Mouse (Mus musculus) hindbrain, embryonic 13.5 days (tissue): Measurements from ENCODE around the gene Etv5. TPM values are rescaled to one million over a fixed set of nuclear protein-coding genes. Genes with fewer than 3 reads are reported as not detected.

ENCODE experiments used
- ATAC-seq: fragments of 200-750 bp; cut with Nextera tagmentation; 2 replicates; pipeline ENCODE4 v1.8.0; 2017; ENCODE audit warnings: moderate TSS enrichment; ENCODE audit not compliant: low FRiP score
- H3K27ac ChIP-seq: fragments of 300-500 bp; sonication (generic); 2 replicates; pipeline ENCODE4 v1.5.1; 2015; ENCODE audit warnings: inconsistent platforms, mild to moderate bottlenecking, moderate library complexity
- H3K27me3 ChIP-seq: fragments of 300-500 bp; sonication (generic); 2 replicates; pipeline ENCODE4 v1.6.1; 2015; ENCODE audit warnings: mild to moderate bottlenecking, inconsistent platforms
- H3K36me3 ChIP-seq: fragments of 300-500 bp; sonication (generic); 2 replicates; pipeline ENCODE4 v1.6.1; 2015; ENCODE audit warnings: mild to moderate bottlenecking, inconsistent platforms
- H3K4me1 ChIP-seq: fragments of 300-500 bp; sonication (generic); replicated peaks from 2 replicates; pipeline ENCODE4 v1.6.1; 2015; ENCODE audit warnings: inconsistent platforms
- H3K4me2 ChIP-seq: fragments of 300-500 bp; sonication (generic); 2 replicates; pipeline ENCODE4 v1.6.1; 2015; ENCODE audit warnings: inconsistent platforms, mild to moderate bottlenecking, moderate library complexity
- H3K4me3 ChIP-seq: fragments of 300-500 bp; sonication (generic); 2 replicates; pipeline ENCODE4 v1.5.1; 2015; ENCODE audit warnings: mild to moderate bottlenecking, inconsistent platforms
- H3K9ac ChIP-seq: fragments of 300-500 bp; sonication (generic); 2 replicates; pipeline ENCODE4 v1.6.1; 2015; ENCODE audit warnings: mild to moderate bottlenecking, inconsistent platforms
- H3K9me3 ChIP-seq: fragments of 300-500 bp; sonication (generic); 2 replicates; pipeline ENCODE4 v1.6.1; 2016; ENCODE audit warnings: inconsistent platforms
- WGBS: fragments of 180-500 bp; shearing (Covaris S2); methylation state at CpG from one replicate; pipeline ENCODE4 v1.1.7; 2015; 5-methylcytosine and 5-hydroxymethylcytosine counted together
- polyA plus RNA-seq: library from polyadenylated mRNA; unstranded; fragments of >200 nt; fragmentation: Nextera tagmentation; extraction: Ambion mirVana; gene quantifications from 2 replicates; pipeline ENCODE4 v1.2.1, GENCODE M21; 2015

Gene Etv5
- polyA plus RNA-seq, 1 experiment from 2014 or later: 18.9 TPM

DNA sequence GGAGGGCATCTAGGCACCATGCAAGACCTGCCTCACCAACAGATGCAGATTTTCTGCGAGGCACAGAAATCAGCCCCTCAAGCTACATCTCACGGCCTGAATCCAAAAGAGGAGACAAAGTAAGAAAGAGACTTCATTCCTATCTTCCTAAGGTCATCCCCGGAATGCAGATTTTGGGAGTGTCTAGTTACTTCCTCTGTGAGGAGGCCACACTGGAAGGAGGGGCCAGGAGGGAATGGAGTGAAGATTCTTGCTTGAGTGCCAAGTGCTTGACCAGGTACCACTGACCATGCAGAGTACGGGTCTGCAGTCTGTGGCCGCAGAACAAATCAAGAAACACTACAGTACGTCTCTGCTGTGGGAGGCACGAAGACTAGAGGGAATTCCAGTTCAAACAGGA lies 12.7 kb downstream of the Etv5 start:
- Histone ChIP-seq H3K4me1 (peaks cover 34% of the 10 kb centered on the region), H3K36me3 (no peaks in the 10 kb centered on the region), H3K27ac (no peak overlapping the region), H3K4me2 (no peak overlapping the region), H3K4me3 (no peak overlapping the region), H3K9ac (no peak overlapping the region), H3K27me3 (peaks cover 42% of the 10 kb centered on the region), H3K9me3 (no peaks in the 10 kb centered on the region)
- 67% methylated on average over 7 of the region's 7 CpGs for WGBS
- no peak for ATAC-seq

- H3K9me3 ChIP-seq: no peaks in the 10 kb centered on the region
Observed at GRCm38 (mm10) chr16:22422256-22422655, 17.3 kb downstream of the Etv5 start.

GRCm38 (mm10) chr16:22417931-22418330 lies 21.6 kb downstream of the Etv5 start:
- no peak for ATAC-seq
- Histone ChIP-seq H3K36me3 (no peaks in the 10 kb centered on the region), H3K4me3 (no peak overlapping the region), H3K4me2 (no peak overlapping the region), H3K27me3 (no peaks in the 10 kb centered on the region), H3K27ac (no peak overlapping the region), H3K9me3 (no peaks in the 10 kb centered on the region), H3K9ac (no peak overlapping the region), H3K4me1 (no peaks in the 10 kb centered on the region)
- 94% methylated on average over 7 of the region's 7 CpGs for WGBS

More at GRCm38 (mm10) chr16:22422256-22422655, 17.3 kb downstream of the Etv5 start:
- Histone ChIP-seq H3K4me3 (no peak overlapping the region), H3K36me3 (no peaks in the 10 kb centered on the region), H3K27ac (no peak overlapping the region), H3K27me3 (peaks cover 16% of the 10 kb centered on the region), H3K4me2 (no peak overlapping the region), H3K9ac (no peak overlapping the region), H3K4me1 (no peaks in the 10 kb centered on the region)
- WGBS: 69% methylated on average over 5 of the region's 5 CpGs
- no peak for ATAC-seq

- H3K4me3 ChIP-seq: no peak overlapping the region
- no peaks in the 10 kb centered on the region for H3K27me3 ChIP-seq
- whole genome bisulfite sequencing: 82% methylated on average over 8 of the region's 8 CpGs
- H3K36me3 ChIP-seq: no peaks in the 10 kb centered on the region
- H3K9me3 ChIP-seq: no peaks in the 10 kb centered on the region
- H3K27ac ChIP-seq: no peak overlapping the region
- no peak overlapping the region for H3K9ac ChIP-seq
- H3K4me1 ChIP-seq: peaks cover 7% of the 10 kb centered on the region
- H3K4me2 ChIP-seq: no peak overlapping the region
- no peak for ATAC-seq
Observed at GRCm38 (mm10) chr16:22417044-22417443, 22.5 kb downstream of the Etv5 start.

DNA sequence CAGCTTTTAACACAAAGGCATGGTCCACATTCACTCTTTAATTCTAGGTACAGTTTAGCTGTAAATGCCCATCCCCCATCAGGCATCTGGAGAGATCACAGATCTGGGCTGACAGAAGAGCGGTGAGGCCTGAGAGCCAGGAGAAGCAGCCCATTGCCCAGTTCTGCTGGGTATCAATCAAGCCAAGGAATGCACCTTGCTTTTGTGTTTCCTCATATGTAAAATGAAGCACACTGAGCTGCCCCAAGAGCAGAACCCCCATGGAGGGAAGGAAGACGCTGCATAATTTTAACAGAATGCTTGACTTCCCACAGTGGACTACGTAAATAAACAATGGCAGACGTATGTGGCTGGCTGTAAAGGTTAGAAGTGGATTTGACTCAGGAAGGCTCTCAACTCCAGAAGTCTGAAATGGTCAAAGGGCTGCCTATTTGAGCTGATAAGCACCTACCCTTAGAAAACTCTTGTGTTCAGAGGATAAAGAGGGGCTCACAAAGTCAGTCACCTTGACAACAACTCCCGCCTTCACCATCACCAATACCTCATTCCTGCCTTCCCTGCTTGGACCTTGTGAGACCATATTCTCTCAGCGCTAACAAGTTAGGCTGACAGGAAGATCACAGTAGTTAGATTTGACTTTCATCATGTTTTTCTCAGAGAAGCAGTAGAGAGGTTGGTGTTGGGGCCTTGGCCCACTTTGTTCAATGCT lies 23.2 kb downstream of the Etv5 start:
- no peaks in the 10 kb centered on the region for H3K9me3 ChIP-seq
- 59% methylated on average over 6 of the region's 6 CpGs for WGBS

GRCm38 (mm10) chr16:22414205-22414754 lies 25.2 kb downstream of the Etv5 start:
- H3K4me1 ChIP-seq: peaks cover 13% of the 10 kb centered on the region
- H3K27me3 ChIP-seq: no peaks in the 10 kb centered on the region
- H3K9me3 ChIP-seq: no peaks in the 10 kb centered on the region
- no peak overlapping the region for H3K27ac ChIP-seq
- no peak for ATAC-seq
- WGBS: 95% methylated on average over 9 of the region's 9 CpGs
- no peak overlapping the region for H3K4me2 ChIP-seq
- no peak overlapping the region for H3K4me3 ChIP-seq
- H3K36me3 ChIP-seq: no peaks in the 10 kb centered on the region
- no peak overlapping the region for H3K9ac ChIP-seq

More for the DNA sequence above, 23.2 kb downstream of the Etv5 start:
- no peak overlapping the region for H3K9ac ChIP-seq
- no peak for ATAC-seq
- no peak overlapping the region for H3K4me3 ChIP-seq
- peaks cover 13% of the 10 kb centered on the region for H3K4me1 ChIP-seq
- no peaks in the 10 kb centered on the region for H3K27me3 ChIP-seq
- H3K27ac ChIP-seq: no peak overlapping the region
- H3K36me3 ChIP-seq: no peaks in the 10 kb centered on the region
- H3K4me2 ChIP-seq: no peak overlapping the region

DNA sequence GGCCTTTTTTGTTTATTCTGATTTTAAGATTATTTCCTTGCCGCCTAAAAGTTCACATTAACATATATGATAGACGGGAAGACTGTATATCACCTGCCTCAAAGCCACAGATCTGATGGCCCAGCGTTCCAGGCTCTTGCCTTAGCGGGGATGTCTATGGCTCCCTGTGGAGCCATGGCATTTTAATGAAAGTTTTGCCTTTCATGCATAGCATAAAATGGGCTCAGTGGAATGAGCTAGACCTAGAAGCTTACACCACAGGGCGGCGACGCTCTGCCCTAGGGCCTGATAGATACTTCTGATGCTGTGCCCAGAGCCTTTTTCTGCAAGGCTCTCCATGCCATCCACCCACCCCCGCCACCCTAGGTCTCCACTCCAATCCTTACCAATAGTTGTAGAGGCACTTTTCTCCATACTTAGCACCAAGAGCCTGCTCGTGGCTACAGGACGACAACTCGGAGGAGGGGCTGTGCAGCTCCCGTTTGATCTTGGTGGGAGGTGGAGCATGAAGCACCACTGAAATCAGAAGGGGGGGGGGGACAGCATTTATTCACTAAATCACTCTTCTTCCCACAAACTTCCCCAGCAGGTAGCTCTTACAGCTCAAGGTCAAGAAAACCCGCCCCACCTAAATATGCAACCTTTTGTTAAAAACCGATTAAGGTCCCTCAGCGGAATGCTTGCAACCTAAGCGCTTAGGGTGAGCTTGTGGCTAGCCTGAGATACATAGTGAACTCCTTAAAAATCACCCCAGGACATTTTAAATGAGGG lies 26.9 kb downstream of the Etv5 start:
- ATAC-seq: peak; percentile 54; the same call in 1 of the 2 replicates

DNA sequence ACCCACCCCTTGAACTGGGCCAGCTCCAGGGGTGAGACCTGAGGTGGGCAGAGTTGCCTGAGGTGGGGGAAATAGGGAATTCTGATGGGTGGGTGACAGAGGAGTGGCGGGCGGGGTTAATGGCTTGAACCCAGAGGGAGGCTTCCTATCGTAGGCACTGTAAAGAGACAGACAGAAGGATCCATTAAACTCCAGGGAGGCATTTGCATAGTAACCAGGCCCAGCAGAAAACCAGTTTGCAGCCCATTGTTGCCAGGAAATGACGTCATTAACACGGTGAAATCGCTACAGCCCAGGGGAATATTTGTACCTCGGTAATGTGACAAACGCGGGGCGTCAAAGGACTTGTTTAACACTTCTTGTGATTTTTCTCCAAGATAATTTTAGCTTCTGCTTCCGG lies 27.8 kb downstream of the Etv5 start:
- no peak overlapping the region for H3K27ac ChIP-seq
- no peaks in the 10 kb centered on the region for H3K27me3 ChIP-seq
- no peak overlapping the region for H3K4me3 ChIP-seq
- H3K4me2 ChIP-seq: 0 out of 2 replicates have a peak overlapping the region, but pooled peaks have one; percentile 8
- ATAC-seq: peak; percentile 49; the same call in 1 of the 2 replicates
- H3K9me3 ChIP-seq: no peaks in the 10 kb centered on the region
- no peaks in the 10 kb centered on the region for H3K36me3 ChIP-seq
- WGBS: 50% methylated on average over 11 of the region's 11 CpGs
- no peak overlapping the region for H3K9ac ChIP-seq
- H3K4me1 ChIP-seq: peaks cover 13% of the 10 kb centered on the region

More for the DNA sequence above, 26.9 kb downstream of the Etv5 start:
- WGBS: 55% methylated on average over 16 of the region's 16 CpGs
- Histone ChIP-seq H3K4me3 (no peak overlapping the region), H3K4me2 (no peak overlapping the region), H3K27me3 (no peaks in the 10 kb centered on the region), H3K9me3 (no peaks in the 10 kb centered on the region), H3K36me3 (no peaks in the 10 kb centered on the region), H3K9ac (no peak overlapping the region), H3K27ac (no peak overlapping the region), H3K4me1 (peaks cover 13% of the 10 kb centered on the region)

GRCm38 (mm10) chr16:22410000-22410399 lies 29.5 kb downstream of the Etv5 start:
- Histone ChIP-seq H3K9me3 (no peaks in the 10 kb centered on the region), H3K36me3 (no peaks in the 10 kb centered on the region), H3K4me1 (peaks cover 15% of the 10 kb centered on the region), H3K9ac (no peak overlapping the region), H3K27ac (no peak overlapping the region), H3K4me2 (no peak overlapping the region), H3K4me3 (no peak overlapping the region), H3K27me3 (no peaks in the 10 kb centered on the region)
- ATAC-seq: no peak
- 90% methylated on average over 5 of the region's 5 CpGs for WGBS

GRCm38 (mm10) chr16:22408642-22409360 lies 30.7 kb downstream of the Etv5 start:
- no peak overlapping the region for H3K4me3 ChIP-seq
- no peak for ATAC-seq
- no peaks in the 10 kb centered on the region for H3K36me3 ChIP-seq
- H3K27me3 ChIP-seq: no peaks in the 10 kb centered on the region
- H3K4me2 ChIP-seq: no peak overlapping the region
- H3K4me1 ChIP-seq: peaks cover 15% of the 10 kb centered on the region
- no peak overlapping the region for H3K9ac ChIP-seq
- H3K27ac ChIP-seq: no peak overlapping the region
- H3K9me3 ChIP-seq: no peaks in the 10 kb centered on the region
- 87% methylated on average over 8 of the region's 8 CpGs for WGBS

DNA sequence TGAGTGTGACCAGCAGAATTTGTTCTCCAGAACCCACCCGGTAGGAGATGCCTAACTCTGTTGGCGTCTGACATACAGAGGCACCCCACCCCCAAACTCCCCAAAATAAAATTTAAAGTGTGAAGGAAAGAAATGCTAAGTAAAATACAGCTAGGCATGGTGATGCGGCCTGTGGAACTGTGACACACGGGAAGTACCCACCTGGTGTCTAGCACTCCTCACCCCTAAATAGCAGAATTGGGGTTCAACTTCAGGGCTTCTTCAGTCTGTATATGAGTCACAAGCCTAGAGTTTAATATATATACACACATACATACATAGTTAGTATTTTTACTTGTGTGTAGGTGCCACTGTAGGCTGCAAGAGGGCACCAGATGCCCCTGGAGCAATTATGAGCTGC lies 32.8 kb downstream of the Etv5 start:
- H3K4me2 ChIP-seq: no peak overlapping the region
- no peaks in the 10 kb centered on the region for H3K9me3 ChIP-seq
- no peak overlapping the region for H3K27ac ChIP-seq
- H3K4me3 ChIP-seq: no peak overlapping the region
- H3K9ac ChIP-seq: no peak overlapping the region
- WGBS: 90% methylated on average over 4 of the region's 4 CpGs
- H3K36me3 ChIP-seq: no peaks in the 10 kb centered on the region
- peaks cover 5% of the 10 kb centered on the region for H3K4me1 ChIP-seq
- no peaks in the 10 kb centered on the region for H3K27me3 ChIP-seq
- ATAC-seq: no peak

DNA sequence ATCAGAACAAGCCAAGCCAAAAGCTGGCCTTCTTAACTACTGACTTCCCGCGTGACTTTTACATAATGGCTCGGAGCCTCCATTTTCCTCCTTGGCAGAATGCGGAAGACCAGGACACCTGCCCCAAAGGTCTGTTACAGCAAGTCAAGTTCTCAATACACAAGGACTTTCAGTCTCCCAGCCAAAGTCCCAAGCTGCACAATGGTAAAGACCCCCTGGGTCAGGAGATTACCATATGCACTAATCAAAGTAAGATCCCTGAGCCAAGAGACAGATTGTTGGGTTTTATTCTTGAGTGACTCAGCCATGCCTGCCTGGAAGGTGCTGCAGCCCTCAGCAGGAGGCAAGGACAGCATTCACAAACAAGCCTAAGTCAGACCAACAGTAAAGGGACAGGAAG lies 33.5 kb downstream of the Etv5 start:
- ATAC-seq: no peak
- H3K4me3 ChIP-seq: no peak overlapping the region
- H3K4me2 ChIP-seq: no peak overlapping the region
- H3K4me1 ChIP-seq: peaks cover 2% of the 10 kb centered on the region; the same call in 1 of the 2 replicates
- WGBS: 76% methylated on average over 4 of the region's 4 CpGs
- no peak overlapping the region for H3K9ac ChIP-seq
- H3K27ac ChIP-seq: no peak overlapping the region
- H3K9me3 ChIP-seq: no peaks in the 10 kb centered on the region
- H3K27me3 ChIP-seq: no peaks in the 10 kb centered on the region
- no peaks in the 10 kb centered on the region for H3K36me3 ChIP-seq
